Mouse (Mus musculus): Measurements from ENCODE around the gene Hps4. TPM values are rescaled to one million over a fixed set of nuclear protein-coding genes. Genes with fewer than 3 reads are reported as not detected.

Hps4 gene
- total and polyA plus RNA-seq, 2 experiments, result 12.3 to 30.9 TPM

GRCm38 (mm10) chr5:112296404-112297181 is 46.3 kb upstream of the Hps4 start:
- H3K4me3 ChIP-seq (ENCODE audit: insufficient read depth, low read depth, low read length), result no peak overlapping the region
- H3K27me3 ChIP-seq (ENCODE audit: control insufficient read depth, insufficient read depth, low read length), result no peaks in the 10 kb centered on the region
- H3K36me3 ChIP-seq (ENCODE audit: control insufficient read depth, insufficient read depth, low read length), result no peaks in the 10 kb centered on the region
- no peak for TF ChIP-seq CTCF (IDR thresholded peaks at IDR 0.05; ENCODE audit: low read depth, low read length)
- no peak for TF ChIP-seq POLR2A (IDR thresholded peaks at IDR 0.05; ENCODE audit: extremely low read depth, insufficient read depth, low read length)
- no peak for DNase-seq (ENCODE audit: extremely low read depth, low read depth, low spot score)
- WGBS, result 35% methylated on average over 5 of the region's 6 CpGs
- peaks cover 54% of the 10 kb centered on the region for H3K79me2 ChIP-seq (ENCODE audit: control insufficient read depth, insufficient read depth, low read length)
- H3K27ac ChIP-seq (replicated peaks; ENCODE audit: insufficient read depth, low read depth, low read length), result peak overlapping the region; percentile 18; the same call in 1 of the 2 replicates
- H3K9ac ChIP-seq (ENCODE audit: low read depth, low read length), result no peak overlapping the region
- H3K4me1 ChIP-seq (ENCODE audit: control insufficient read depth, insufficient read depth, low read length), result peaks cover 87% of the 10 kb centered on the region

- WGBS, result 72% methylated on average over 2 of the region's 2 CpGs
Observed at GRCm38 (mm10) chr5:112297257-112297656, 45.6 kb upstream of the Hps4 start.

GRCm38 (mm10) chr5:112298226-112298988 is 44.5 kb upstream of the Hps4 start:
- Histone ChIP-seq H3K4me1 (ENCODE audit: control insufficient read depth, insufficient read depth, low read length) (peaks cover 80% of the 10 kb centered on the region), H3K9ac (ENCODE audit: low read depth, low read length) (no peak overlapping the region), H3K4me3 (ENCODE audit: insufficient read depth, low read depth, low read length) (no peak overlapping the region), H3K79me2 (ENCODE audit: control insufficient read depth, insufficient read depth, low read length) (peaks cover 45% of the 10 kb centered on the region), H3K36me3 (ENCODE audit: control insufficient read depth, insufficient read depth, low read length) (no peaks in the 10 kb centered on the region), H3K27ac (replicated peaks; ENCODE audit: insufficient read depth, low read depth, low read length) (peak overlapping the region; percentile 70), H3K27me3 (ENCODE audit: control insufficient read depth, insufficient read depth, low read length) (no peaks in the 10 kb centered on the region)
- WGBS, result 60% methylated on average over 12 of the region's 12 CpGs
- TF ChIP-seq CTCF (IDR thresholded peaks at IDR 0.05; ENCODE audit: low read depth, low read length) (no peak), POLR2A (IDR thresholded peaks at IDR 0.05; ENCODE audit: extremely low read depth, insufficient read depth, low read length) (no peak)
- peak; percentile 79 for DNase-seq (ENCODE audit: extremely low read depth, low read depth, low spot score)

More at GRCm38 (mm10) chr5:112297257-112297656, 45.6 kb upstream of the Hps4 start:
- Histone ChIP-seq H3K79me2 (ENCODE audit: control insufficient read depth, insufficient read depth, low read length) (peaks cover 48% of the 10 kb centered on the region), H3K27me3 (ENCODE audit: control insufficient read depth, insufficient read depth, low read length) (no peaks in the 10 kb centered on the region), H3K4me1 (ENCODE audit: control insufficient read depth, insufficient read depth, low read length) (peaks cover 85% of the 10 kb centered on the region), H3K27ac (replicated peaks; ENCODE audit: insufficient read depth, low read depth, low read length) (peak overlapping the region; percentile 70), H3K9ac (ENCODE audit: low read depth, low read length) (no peak overlapping the region), H3K36me3 (ENCODE audit: control insufficient read depth, insufficient read depth, low read length) (no peaks in the 10 kb centered on the region), H3K4me3 (ENCODE audit: insufficient read depth, low read depth, low read length) (no peak overlapping the region)
- DNase-seq (ENCODE audit: extremely low read depth, low read depth, low spot score), result no peak
- TF ChIP-seq CTCF (IDR thresholded peaks at IDR 0.05; ENCODE audit: low read depth, low read length) (no peak), POLR2A (IDR thresholded peaks at IDR 0.05; ENCODE audit: extremely low read depth, insufficient read depth, low read length) (no peak)

- no peak overlapping the region for H3K9ac ChIP-seq (ENCODE audit: low read depth, low read length)
- 27% methylated on average over 4 of the region's 4 CpGs for WGBS
- peaks cover 71% of the 10 kb centered on the region for H3K4me1 ChIP-seq (ENCODE audit: control insufficient read depth, insufficient read depth, low read length)
- H3K79me2 ChIP-seq (ENCODE audit: control insufficient read depth, insufficient read depth, low read length), result peaks cover 39% of the 10 kb centered on the region
- H3K27me3 ChIP-seq (ENCODE audit: control insufficient read depth, insufficient read depth, low read length), result no peaks in the 10 kb centered on the region
- no peak overlapping the region for H3K4me3 ChIP-seq (ENCODE audit: insufficient read depth, low read depth, low read length)
- H3K36me3 ChIP-seq (ENCODE audit: control insufficient read depth, insufficient read depth, low read length), result no peaks in the 10 kb centered on the region
- peak; percentile 41 for DNase-seq (ENCODE audit: extremely low read depth, low read depth, low spot score)
- TF ChIP-seq POLR2A (IDR thresholded peaks at IDR 0.05; ENCODE audit: extremely low read depth, insufficient read depth, low read length), result no peak
- no peak for TF ChIP-seq CTCF (IDR thresholded peaks at IDR 0.05; ENCODE audit: low read depth, low read length)
- H3K27ac ChIP-seq (replicated peaks; ENCODE audit: insufficient read depth, low read depth, low read length), result peak overlapping the region; percentile 57
Observed at GRCm38 (mm10) chr5:112299399-112299798, 43.5 kb upstream of the Hps4 start.

- no peak overlapping the region for H3K27ac ChIP-seq (replicated peaks; ENCODE audit: insufficient read depth, low read depth, low read length)
Observed at GRCm38 (mm10) chr5:112300112-112300511, 42.8 kb upstream of the Hps4 start.

More at GRCm38 (mm10) chr5:112300112-112300511, 42.8 kb upstream of the Hps4 start:
- TF ChIP-seq CTCF (IDR thresholded peaks at IDR 0.05; ENCODE audit: low read depth, low read length) (no peak), POLR2A (IDR thresholded peaks at IDR 0.05; ENCODE audit: extremely low read depth, insufficient read depth, low read length) (no peak)
- Histone ChIP-seq H3K27me3 (ENCODE audit: control insufficient read depth, insufficient read depth, low read length) (no peaks in the 10 kb centered on the region), H3K9ac (ENCODE audit: low read depth, low read length) (no peak overlapping the region), H3K79me2 (ENCODE audit: control insufficient read depth, insufficient read depth, low read length) (peaks cover 36% of the 10 kb centered on the region), H3K4me3 (ENCODE audit: insufficient read depth, low read depth, low read length) (no peak overlapping the region), H3K36me3 (ENCODE audit: control insufficient read depth, insufficient read depth, low read length) (no peaks in the 10 kb centered on the region), H3K4me1 (ENCODE audit: control insufficient read depth, insufficient read depth, low read length) (peaks cover 64% of the 10 kb centered on the region)
- WGBS, result 72% methylated on average over 2 of the region's 2 CpGs
- DNase-seq (ENCODE audit: extremely low read depth, low read depth, low spot score), result no peak
